ENCODE assay signal across 14 mouse cellular contexts in genomic region chr3:51372883-51373282, GRCm38 (mm10). TPM values are rescaled to one million over a fixed set of nuclear protein-coding genes. Genes with fewer than 3 reads are reported as not detected.
A peak's percentile ranks its signal among the peaks of the same experiment; 100 is the strongest.
DNase-seq lines count a peak whose midpoint lies in the region; ATAC-seq lines count a peak whose summit lies in the region.
"Had no signal": no experiment of that assay in that cellular context is flagged by ENCODE, and none has a peak within 500 bp of the region (broad histone marks: within the 10 kb centered on the region; RNA-seq: fewer than 3 reads in every experiment).

No protein-coding gene starts in this region.

- H3K4me1 ChIP-seq in kidney, embryonic 16.5 days (ENCODE audit: insufficient read depth, low read length), result no peaks in the 10 kb centered on the region
- no peaks in the 10 kb centered on the region for H3K4me1 ChIP-seq in kidney, embryonic 15.5 days
- H3K4me1 ChIP-seq in hindbrain, embryonic 11.5 days (replicated peaks; ENCODE audit: control insufficient read depth, insufficient read depth, low read length), result no peaks in the 10 kb centered on the region
- H3K4me1 ChIP-seq: heart, embryonic 15.5 days; neural tube, embryonic 13.5 days had no signal

- peak; percentile 29 for DNase-seq in A20 (ENCODE audit: low read depth, low spot score)
- peak; percentile 43 for DNase-seq in CD4-positive, CD25-positive, alpha-beta regulatory T cell, adult 2 months (ENCODE audit: low read depth, low spot score)
- DNase-seq in induced T-regulatory cell, adult 2 months (ENCODE audit: low read depth), result peak; percentile 61
- no peak for DNase-seq in urinary bladder, adult 18-20 months (ENCODE audit: low spot score in 2 of 2)
- no peak for DNase-seq in hindbrain, embryonic 11.5 days (ENCODE audit: low spot score)
- no peak for DNase-seq in layer of hippocampus, adult 9-10 months (ENCODE audit: low spot score)
- DNase-seq: cerebellum, adult 11-12 months; left cerebral cortex, postnatal 4 days; lung, postnatal 10 days; midbrain, embryonic 14.5 days had no signal

- no peak overlapping the region for H3K9ac ChIP-seq in kidney, embryonic 16.5 days (replicated peaks; ENCODE audit: low read length)
- no peak overlapping the region for H3K9ac ChIP-seq in kidney, embryonic 15.5 days
- no peak overlapping the region for H3K9ac ChIP-seq in hindbrain, embryonic 11.5 days (ENCODE audit: low read depth, low read length)
- H3K9ac ChIP-seq: heart, embryonic 15.5 days; neural tube, embryonic 13.5 days had no signal

- no peak overlapping the region for H3K27ac ChIP-seq in kidney, embryonic 16.5 days (ENCODE audit: low read length)
- no peak overlapping the region for H3K27ac ChIP-seq in kidney, embryonic 15.5 days
- no peak overlapping the region for H3K27ac ChIP-seq in hindbrain, embryonic 11.5 days (ENCODE audit: low read depth, low read length)
- H3K27ac ChIP-seq: heart, embryonic 15.5 days; neural tube, embryonic 13.5 days had no signal

- H3K27me3 ChIP-seq in kidney, embryonic 16.5 days (ENCODE audit: insufficient read depth, low read length), result no peaks in the 10 kb centered on the region
- no peaks in the 10 kb centered on the region for H3K27me3 ChIP-seq in kidney, embryonic 15.5 days
- no peaks in the 10 kb centered on the region for H3K27me3 ChIP-seq in hindbrain, embryonic 11.5 days (ENCODE audit: control insufficient read depth, insufficient read depth, low read length)
- H3K27me3 ChIP-seq: heart, embryonic 15.5 days; neural tube, embryonic 13.5 days had no signal

- H3K4me3 ChIP-seq in kidney, embryonic 16.5 days (ENCODE audit: low read length), result no peak overlapping the region
- H3K4me3 ChIP-seq in kidney, embryonic 15.5 days (replicated peaks), result no peak overlapping the region
- H3K4me3 ChIP-seq in hindbrain, embryonic 11.5 days (ENCODE audit: low read depth, low read length), result no peak overlapping the region
- H3K4me3 ChIP-seq: heart, embryonic 15.5 days; neural tube, embryonic 13.5 days had no signal

- H3K36me3 ChIP-seq in kidney, embryonic 16.5 days (ENCODE audit: insufficient read depth, low read length), result no peaks in the 10 kb centered on the region
- H3K36me3 ChIP-seq in kidney, embryonic 15.5 days, result no peaks in the 10 kb centered on the region
- no peaks in the 10 kb centered on the region for H3K36me3 ChIP-seq in hindbrain, embryonic 11.5 days (ENCODE audit: control insufficient read depth, insufficient read depth, low read length)
- H3K36me3 ChIP-seq: heart, embryonic 15.5 days; neural tube, embryonic 13.5 days had no signal

- peak overlapping the region; percentile 10; the same call in 1 of the 2 replicates for H3K4me2 ChIP-seq in kidney, embryonic 16.5 days (replicated peaks; ENCODE audit: low read depth, low read length)
- no peak overlapping the region for H3K4me2 ChIP-seq in kidney, embryonic 15.5 days
- no peak overlapping the region for H3K4me2 ChIP-seq in hindbrain, embryonic 11.5 days (replicated peaks; ENCODE audit: low read depth, low read length)
- H3K4me2 ChIP-seq: heart, embryonic 15.5 days; neural tube, embryonic 13.5 days had no signal

- 0 out of 2 replicates have a peak, but pooled peaks cover 2% of the 10 kb centered on the region for H3K9me3 ChIP-seq in kidney, embryonic 16.5 days (ENCODE audit: low read length)
- H3K9me3 ChIP-seq in kidney, embryonic 15.5 days (replicated peaks), result no peaks in the 10 kb centered on the region
- no peaks in the 10 kb centered on the region for H3K9me3 ChIP-seq in hindbrain, embryonic 11.5 days (ENCODE audit: control insufficient read depth, low read length)
- H3K9me3 ChIP-seq: heart, embryonic 15.5 days; neural tube, embryonic 13.5 days had no signal

- no peak for ATAC-seq in kidney, embryonic 16.5 days (ENCODE audit: low FRiP score, low TSS enrichment)
- no peak for ATAC-seq in kidney, embryonic 15.5 days (replicated peaks; ENCODE audit: low FRiP score)
- ATAC-seq in hindbrain, embryonic 11.5 days (ENCODE audit: low FRiP score), result no peak

- WGBS in kidney, embryonic 16.5 days, result 53% methylated on average over 5 of the region's 5 CpGs
- 48% methylated on average over 5 of the region's 5 CpGs for WGBS in kidney, embryonic 15.5 days
- 81% methylated on average over 5 of the region's 5 CpGs for WGBS in hindbrain, embryonic 11.5 days

RNA-seq across cellular contexts. Expression of gene Mgarp, which starts 23.7 kb away (rescaled TPM):
- 7.3 and 10.5 TPM in 2 replicates for polyA plus RNA-seq in kidney, embryonic 16.5 days (2015; fragmentation: Nextera tagmentation; extraction: Ambion mirVana)
- polyA plus RNA-seq in kidney, embryonic 15.5 days (2015; fragmentation: Nextera tagmentation; extraction: Ambion mirVana), result 5.3 and 11.4 TPM in 2 replicates
- polyA plus RNA-seq in hindbrain, embryonic 11.5 days (2014; fragmentation: Nextera tagmentation; extraction: Ambion mirVana), result 4.0 and 5.5 TPM in 2 replicates

RNA-seq across cellular contexts. Expression of gene Elf2, which starts 32.4 kb away (rescaled TPM):
- polyA plus RNA-seq in kidney, embryonic 16.5 days (2015; fragmentation: Nextera tagmentation; extraction: Ambion mirVana), result 62.9 and 64.4 TPM in 2 replicates
- polyA plus RNA-seq in kidney, embryonic 15.5 days (2015; fragmentation: Nextera tagmentation; extraction: Ambion mirVana), result 58.2 and 73.7 TPM in 2 replicates
- polyA plus RNA-seq in hindbrain, embryonic 11.5 days (2014; fragmentation: Nextera tagmentation; extraction: Ambion mirVana), result 45.4 and 48.7 TPM in 2 replicates

RNA-seq across cellular contexts. Expression of gene Ndufc1, which starts 35.9 kb away (rescaled TPM):
- 672 and 707 TPM in 2 replicates for polyA plus RNA-seq in kidney, embryonic 16.5 days (2015; fragmentation: Nextera tagmentation; extraction: Ambion mirVana)
- 771 and 842 TPM in 2 replicates for polyA plus RNA-seq in kidney, embryonic 15.5 days (2015; fragmentation: Nextera tagmentation; extraction: Ambion mirVana)
- 714 and 715 TPM in 2 replicates for polyA plus RNA-seq in hindbrain, embryonic 11.5 days (2014; fragmentation: Nextera tagmentation; extraction: Ambion mirVana)

RNA-seq across cellular contexts. Expression of gene Naa15, which starts 42.1 kb away (rescaled TPM):
- polyA plus RNA-seq in kidney, embryonic 16.5 days (2015; fragmentation: Nextera tagmentation; extraction: Ambion mirVana), result 37.7 and 40.9 TPM in 2 replicates
- polyA plus RNA-seq in kidney, embryonic 15.5 days (2015; fragmentation: Nextera tagmentation; extraction: Ambion mirVana), result 52.3 and 54.6 TPM in 2 replicates
- polyA plus RNA-seq in hindbrain, embryonic 11.5 days (2014; fragmentation: Nextera tagmentation; extraction: Ambion mirVana), result 56.6 and 59.3 TPM in 2 replicates

Comparison
In these comparisons a context has a peak if more than half of its experiments do, and no peak if none do; other contexts are left out.
1. DNase-seq: peak in A20 (single experiment), CD4-positive, CD25-positive, alpha-beta regulatory T cell, adult 2 months (single experiment) and induced T-regulatory cell, adult 2 months (single experiment); none in urinary bladder, adult 18-20 months (0 of 2), hindbrain, embryonic 11.5 days (single experiment) and layer of hippocampus, adult 9-10 months (single experiment).